Mouse (Mus musculus): ENCODE data around the gene Vangl1. TPM values are rescaled to one million over a fixed set of nuclear protein-coding genes. Genes with fewer than 3 reads are reported as not detected.

Gene Vangl1
- polyA plus RNA-seq, 1 experiment = 7.7 TPM

DNA sequence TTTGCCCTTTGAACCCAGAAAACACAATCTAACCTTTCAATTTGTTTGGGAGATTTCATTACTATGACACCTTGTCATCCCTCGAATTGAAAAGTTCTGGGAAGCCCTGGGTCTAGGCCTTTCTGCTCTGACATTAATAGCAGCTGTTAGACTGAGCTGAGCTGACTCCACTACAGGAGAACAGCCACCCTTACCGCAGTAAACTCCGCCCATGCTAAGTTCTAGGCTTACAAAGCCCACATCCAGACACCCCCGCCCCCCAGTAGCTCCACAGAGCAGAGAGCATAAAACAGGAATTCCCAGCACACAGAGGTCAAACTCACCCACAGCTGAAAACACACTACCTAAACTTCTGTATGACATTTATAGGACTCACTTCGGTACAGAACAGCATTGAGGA, 19.8 kb downstream of the Vangl1 start:
- H3K27me3 ChIP-seq (ENCODE audit: control insufficient read depth, insufficient read depth, low read length) = no peaks in the 10 kb centered on the region
- no peak overlapping the region for H3K4me3 ChIP-seq (ENCODE audit: low read depth, low read length)
- no peak overlapping the region for H3K27ac ChIP-seq (ENCODE audit: insufficient read depth, low read depth, low read length)
- no peaks in the 10 kb centered on the region for H3K4me1 ChIP-seq (ENCODE audit: control insufficient read depth, insufficient read depth, insufficient read length, low read length)
- TF ChIP-seq POLR2A (IDR thresholded peaks at IDR 0.05; ENCODE audit: low read depth, low read length) (no peak), CTCF (IDR thresholded peaks at IDR 0.05; ENCODE audit: extremely low read depth, insufficient read length, insufficient replicate concordance, low read depth, low read length) (no peak)
- 82% methylated on average over 5 of the region's 5 CpGs for WGBS
- H3K36me3 ChIP-seq (ENCODE audit: control insufficient read depth, insufficient read depth, low read length) = no peaks in the 10 kb centered on the region

DNA sequence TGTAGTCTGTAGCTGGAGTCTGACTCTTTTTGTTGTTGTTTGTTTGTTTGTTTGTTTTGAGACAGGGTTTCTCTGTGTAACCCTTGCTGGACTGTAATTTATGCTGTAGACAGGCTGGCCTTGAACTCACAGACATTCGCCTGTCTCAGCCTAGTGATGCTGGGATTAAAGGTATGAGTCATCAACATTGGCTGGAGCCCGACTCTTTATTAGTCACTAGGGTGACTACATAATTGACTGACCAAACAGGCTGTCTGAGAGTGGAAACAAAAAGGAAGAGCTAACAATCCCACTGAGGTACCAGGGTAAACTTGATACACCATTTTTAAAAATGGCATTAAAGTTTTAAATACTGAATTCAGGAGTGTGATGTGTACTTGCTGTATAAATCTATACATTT, 21.9 kb downstream of the Vangl1 start:
- Histone ChIP-seq H3K4me1 (ENCODE audit: control insufficient read depth, insufficient read depth, insufficient read length, low read length) (no peaks in the 10 kb centered on the region), H3K4me3 (ENCODE audit: low read depth, low read length) (no peak overlapping the region), H3K36me3 (ENCODE audit: control insufficient read depth, insufficient read depth, low read length) (no peaks in the 10 kb centered on the region), H3K27me3 (ENCODE audit: control insufficient read depth, insufficient read depth, low read length) (no peaks in the 10 kb centered on the region), H3K27ac (ENCODE audit: insufficient read depth, low read depth, low read length) (no peak overlapping the region)
- TF ChIP-seq POLR2A (IDR thresholded peaks at IDR 0.05; ENCODE audit: low read depth, low read length) (no peak), CTCF (IDR thresholded peaks at IDR 0.05; ENCODE audit: extremely low read depth, insufficient read length, insufficient replicate concordance, low read depth, low read length) (no peak)
- 75% methylated on average over 2 of the region's 2 CpGs for WGBS

DNA sequence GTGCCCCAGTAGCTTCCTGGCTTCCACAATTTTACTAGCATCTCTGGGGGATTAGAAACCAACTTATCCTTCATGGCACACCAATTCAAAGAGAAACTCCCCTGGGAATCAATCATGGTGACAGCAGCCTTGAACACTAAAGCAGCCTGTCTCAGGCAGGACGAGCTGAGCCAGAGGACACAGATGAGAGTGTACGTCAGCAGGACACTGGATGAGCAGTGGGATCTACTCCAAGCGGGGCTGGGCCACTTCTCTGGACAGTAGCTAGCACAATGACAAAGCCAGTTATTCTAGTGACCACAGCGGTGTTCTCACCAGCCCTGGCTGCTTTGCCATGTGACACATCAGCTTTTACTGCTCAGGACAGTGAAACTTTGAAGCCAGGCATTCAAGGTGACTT, 23.3 kb downstream of the Vangl1 start:
- TF ChIP-seq CTCF (IDR thresholded peaks at IDR 0.05; ENCODE audit: extremely low read depth, insufficient read length, insufficient replicate concordance, low read depth, low read length) (no peak), POLR2A (IDR thresholded peaks at IDR 0.05; ENCODE audit: low read depth, low read length) (no peak)
- H3K4me3 ChIP-seq (ENCODE audit: low read depth, low read length) = no peak overlapping the region
- no peaks in the 10 kb centered on the region for H3K36me3 ChIP-seq (ENCODE audit: control insufficient read depth, insufficient read depth, low read length)
- no peak overlapping the region for H3K27ac ChIP-seq (ENCODE audit: insufficient read depth, low read depth, low read length)
- no peaks in the 10 kb centered on the region for H3K27me3 ChIP-seq (ENCODE audit: control insufficient read depth, insufficient read depth, low read length)
- 85% methylated on average over 4 of the region's 4 CpGs for WGBS
- no peaks in the 10 kb centered on the region for H3K4me1 ChIP-seq (ENCODE audit: control insufficient read depth, insufficient read depth, insufficient read length, low read length)

DNA sequence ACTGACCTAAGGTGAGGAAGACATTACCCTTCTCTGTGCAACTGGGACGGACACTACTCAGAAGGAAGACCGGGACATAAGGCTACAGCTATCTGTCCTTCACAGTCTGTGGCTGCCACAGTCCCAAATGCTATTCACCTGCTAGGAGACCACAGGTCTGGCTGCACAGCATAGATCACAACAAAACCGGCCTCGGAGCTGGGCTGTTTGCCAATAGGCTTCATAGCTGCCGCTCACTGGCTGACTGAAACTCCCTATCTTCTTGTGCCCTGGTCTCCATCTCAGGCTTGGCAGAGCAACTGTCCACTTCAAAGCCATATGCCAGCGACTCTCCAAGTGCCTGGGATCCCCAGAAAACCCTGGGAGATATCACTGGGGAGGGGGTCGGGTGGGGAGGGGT, 23.7 kb downstream of the Vangl1 start:
- Histone ChIP-seq H3K4me1 (ENCODE audit: control insufficient read depth, insufficient read depth, insufficient read length, low read length) (no peaks in the 10 kb centered on the region), H3K4me3 (ENCODE audit: low read depth, low read length) (no peak overlapping the region), H3K27ac (ENCODE audit: insufficient read depth, low read depth, low read length) (no peak overlapping the region), H3K36me3 (ENCODE audit: control insufficient read depth, insufficient read depth, low read length) (no peaks in the 10 kb centered on the region), H3K27me3 (ENCODE audit: control insufficient read depth, insufficient read depth, low read length) (no peaks in the 10 kb centered on the region)
- TF ChIP-seq CTCF (IDR thresholded peaks at IDR 0.05; ENCODE audit: extremely low read depth, insufficient read length, insufficient replicate concordance, low read depth, low read length) (no peak), POLR2A (IDR thresholded peaks at IDR 0.05; ENCODE audit: low read depth, low read length) (no peak)
- WGBS = 72% methylated on average over 7 of the region's 7 CpGs

DNA sequence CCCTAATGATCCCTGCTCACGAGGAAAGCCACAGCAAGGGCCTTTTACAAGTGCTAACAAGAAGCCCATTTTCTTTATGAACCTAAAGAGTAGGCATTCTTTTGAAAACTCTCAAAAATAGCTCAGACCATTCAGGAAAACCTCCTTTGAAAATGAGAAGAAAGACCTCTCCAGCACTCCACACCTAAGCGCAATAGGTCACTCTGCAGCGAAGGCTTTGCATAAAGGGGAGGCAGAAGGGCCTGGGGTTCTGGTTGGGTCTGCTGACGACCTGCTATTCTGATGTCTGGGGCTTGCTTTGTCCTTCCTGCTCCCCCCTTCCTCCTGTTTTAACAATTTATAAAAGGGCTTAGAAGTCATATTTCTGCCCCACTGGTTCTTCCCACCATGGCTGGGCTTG, 24.6 kb downstream of the Vangl1 start:
- Histone ChIP-seq H3K4me3 (ENCODE audit: low read depth, low read length) (no peak overlapping the region), H3K36me3 (ENCODE audit: control insufficient read depth, insufficient read depth, low read length) (no peaks in the 10 kb centered on the region), H3K27ac (ENCODE audit: insufficient read depth, low read depth, low read length) (no peak overlapping the region), H3K4me1 (ENCODE audit: control insufficient read depth, insufficient read depth, insufficient read length, low read length) (no peaks in the 10 kb centered on the region), H3K27me3 (ENCODE audit: control insufficient read depth, insufficient read depth, low read length) (no peaks in the 10 kb centered on the region)
- 94% methylated on average over 4 of the region's 4 CpGs for WGBS
- TF ChIP-seq POLR2A (IDR thresholded peaks at IDR 0.05; ENCODE audit: low read depth, low read length) = no peak
- no peak for TF ChIP-seq CTCF (IDR thresholded peaks at IDR 0.05; ENCODE audit: extremely low read depth, insufficient read length, insufficient replicate concordance, low read depth, low read length)

DNA sequence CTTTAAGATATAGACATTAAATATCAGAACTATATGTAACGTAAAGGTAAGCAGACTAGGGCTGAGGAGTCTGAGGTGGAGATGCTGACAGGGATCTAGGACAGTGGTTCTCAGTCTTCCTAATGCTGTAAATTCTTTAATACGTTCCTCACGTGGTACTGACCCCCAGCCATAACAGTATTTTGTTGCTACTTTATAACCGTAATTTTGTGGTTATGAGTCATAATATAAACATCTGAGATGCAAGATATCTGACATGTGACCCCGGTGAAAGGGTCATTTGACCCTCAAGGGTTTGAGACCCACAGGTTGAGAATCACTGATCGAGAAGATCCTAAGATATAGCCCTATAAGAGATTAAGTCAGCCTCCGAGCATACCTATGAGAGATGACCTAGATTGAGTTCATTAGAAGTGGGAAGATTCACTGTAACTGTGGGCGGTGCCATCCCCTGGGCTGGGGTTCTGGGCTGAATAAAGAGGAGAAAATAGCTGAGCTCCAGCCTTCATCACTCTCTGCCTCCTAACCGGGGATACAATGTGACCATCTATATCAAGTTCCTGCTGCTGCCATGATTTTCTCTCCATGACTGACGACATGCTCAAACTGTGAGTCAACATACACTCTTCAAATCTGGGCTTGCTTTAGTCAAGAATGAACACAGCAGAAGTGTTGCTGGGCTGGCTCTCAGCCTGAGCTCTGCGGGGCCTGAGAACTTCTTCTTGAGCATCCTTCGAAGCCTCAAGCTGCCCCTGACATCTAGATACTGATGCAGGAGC, 26.5 kb downstream of the Vangl1 start:
- Histone ChIP-seq H3K4me1 (ENCODE audit: control insufficient read depth, insufficient read depth, insufficient read length, low read length) (no peaks in the 10 kb centered on the region), H3K27ac (ENCODE audit: insufficient read depth, low read depth, low read length) (no peak overlapping the region), H3K4me3 (ENCODE audit: low read depth, low read length) (no peak overlapping the region), H3K27me3 (ENCODE audit: control insufficient read depth, insufficient read depth, low read length) (no peaks in the 10 kb centered on the region), H3K36me3 (ENCODE audit: control insufficient read depth, insufficient read depth, low read length) (no peaks in the 10 kb centered on the region)
- WGBS = 86% methylated on average over 12 of the region's 12 CpGs
- no peak for TF ChIP-seq CTCF (IDR thresholded peaks at IDR 0.05; ENCODE audit: extremely low read depth, insufficient read length, insufficient replicate concordance, low read depth, low read length)
- TF ChIP-seq POLR2A (IDR thresholded peaks at IDR 0.05; ENCODE audit: low read depth, low read length) = no peak

DNA sequence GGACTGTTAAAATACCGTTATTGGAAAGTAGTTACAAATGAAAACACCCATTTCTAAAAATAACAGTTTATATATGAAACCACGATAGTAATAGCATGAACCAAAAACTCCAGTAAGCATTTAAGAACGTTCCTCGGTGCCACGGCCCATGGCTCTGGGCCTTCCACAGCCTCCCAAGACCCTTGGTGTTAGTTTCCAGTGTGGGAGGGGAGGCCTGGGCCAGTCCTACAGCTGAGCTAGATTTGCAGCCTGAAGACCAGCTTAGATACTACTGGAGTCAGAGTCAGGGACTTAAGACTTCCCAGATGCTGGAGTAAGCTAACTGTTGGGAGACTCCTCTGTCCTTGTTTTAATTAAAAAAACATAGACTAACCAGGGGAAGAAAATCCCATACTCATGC, 28.4 kb downstream of the Vangl1 start:
- H3K36me3 ChIP-seq (ENCODE audit: control insufficient read depth, insufficient read depth, low read length) = no peaks in the 10 kb centered on the region
- H3K27ac ChIP-seq (ENCODE audit: insufficient read depth, low read depth, low read length) = no peak overlapping the region
- WGBS = 84% methylated on average over 5 of the region's 5 CpGs
- no peak for TF ChIP-seq CTCF (IDR thresholded peaks at IDR 0.05; ENCODE audit: extremely low read depth, insufficient read length, insufficient replicate concordance, low read depth, low read length)
- no peak for TF ChIP-seq POLR2A (IDR thresholded peaks at IDR 0.05; ENCODE audit: low read depth, low read length)
- H3K4me3 ChIP-seq (ENCODE audit: low read depth, low read length) = no peak overlapping the region
- no peaks in the 10 kb centered on the region for H3K27me3 ChIP-seq (ENCODE audit: control insufficient read depth, insufficient read depth, low read length)
- no peaks in the 10 kb centered on the region for H3K4me1 ChIP-seq (ENCODE audit: control insufficient read depth, insufficient read depth, insufficient read length, low read length)
